Mouse (Mus musculus): ENCODE measurements around the gene Agt. TPM values are rescaled to one million over a fixed set of nuclear protein-coding genes. Genes with fewer than 3 reads are reported as not detected.
A peak's percentile ranks its signal among the peaks of the same experiment; 100 is the strongest.

The Agt gene
- total RNA-seq, 2 experiments from 2014 or later = 21.5 to 23.9 TPM

GRCm38 (mm10) chr8:124516525-124516924, 53.0 kb downstream of the Agt start:
- DNase-seq (ENCODE audit: low spot score in 2 of 2) = peak; percentile 57 to 96
- intact Hi-C loops (cut with DNase I) = loop anchor here (2.0 kb wide), 4 partner anchors 40 to 130 kb away; no protein-coding TSS in a partner anchor

DNA sequence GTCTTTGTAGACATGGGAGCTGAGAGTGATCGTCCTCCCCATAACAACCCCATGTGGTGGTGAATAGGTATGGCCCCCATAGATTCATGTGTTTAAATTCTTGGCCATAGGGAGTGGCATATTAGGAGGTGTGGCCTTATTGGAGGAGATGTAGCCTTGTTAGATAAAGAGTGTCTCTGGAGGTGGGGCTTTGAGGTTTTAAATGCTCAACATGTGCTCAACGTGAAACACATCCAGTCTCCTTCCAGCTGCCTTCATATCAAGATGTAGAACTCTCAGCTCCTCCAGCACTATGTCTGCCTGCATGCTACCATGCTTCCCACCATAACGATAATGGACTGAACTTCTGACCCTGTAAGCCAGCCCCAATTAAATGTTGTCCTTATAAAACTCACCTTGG, 53.5 kb downstream of the Agt start:
- intact Hi-C loops (cut with DNase I) = loop anchor here (2.0 kb wide), 4 partner anchors 39 to 129 kb away; no protein-coding TSS in a partner anchor
- DNase-seq (ENCODE audit: low spot score in 2 of 2) = no peak

DNA sequence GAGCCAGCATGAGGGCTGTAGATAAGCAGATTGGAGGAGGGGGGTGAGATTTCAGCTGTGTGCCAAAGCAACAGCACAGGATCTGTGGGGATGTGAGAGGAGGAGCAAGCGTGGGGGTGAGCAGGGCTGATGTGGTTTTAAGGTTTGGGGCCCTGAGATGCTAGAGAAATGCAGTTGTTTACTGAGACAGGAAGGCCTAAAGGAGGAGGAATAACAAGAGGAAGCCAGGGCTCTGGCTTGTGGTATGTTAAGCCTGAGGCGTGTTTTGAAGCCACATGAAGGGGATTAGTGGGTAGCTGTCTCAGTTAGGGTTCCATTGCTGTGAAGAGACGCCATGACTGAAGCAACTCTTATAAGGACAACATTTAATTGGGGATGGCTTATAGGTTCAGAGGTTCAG, 60.4 kb downstream of the Agt start:
- peak in 1 of 2 experiments; percentile 30 for DNase-seq (ENCODE audit: low spot score in 2 of 2)
- intact Hi-C loops (cut with DNase I) = no loop called here

GRCm38 (mm10) chr8:124508321-124508695, 61.2 kb downstream of the Agt start:
- no peak for DNase-seq (ENCODE audit: low spot score in 2 of 2)
- intact Hi-C loops (cut with DNase I) = loop anchor here (1.0 kb wide), 1 partner anchor 32 kb away; no protein-coding TSS in a partner anchor

DNA sequence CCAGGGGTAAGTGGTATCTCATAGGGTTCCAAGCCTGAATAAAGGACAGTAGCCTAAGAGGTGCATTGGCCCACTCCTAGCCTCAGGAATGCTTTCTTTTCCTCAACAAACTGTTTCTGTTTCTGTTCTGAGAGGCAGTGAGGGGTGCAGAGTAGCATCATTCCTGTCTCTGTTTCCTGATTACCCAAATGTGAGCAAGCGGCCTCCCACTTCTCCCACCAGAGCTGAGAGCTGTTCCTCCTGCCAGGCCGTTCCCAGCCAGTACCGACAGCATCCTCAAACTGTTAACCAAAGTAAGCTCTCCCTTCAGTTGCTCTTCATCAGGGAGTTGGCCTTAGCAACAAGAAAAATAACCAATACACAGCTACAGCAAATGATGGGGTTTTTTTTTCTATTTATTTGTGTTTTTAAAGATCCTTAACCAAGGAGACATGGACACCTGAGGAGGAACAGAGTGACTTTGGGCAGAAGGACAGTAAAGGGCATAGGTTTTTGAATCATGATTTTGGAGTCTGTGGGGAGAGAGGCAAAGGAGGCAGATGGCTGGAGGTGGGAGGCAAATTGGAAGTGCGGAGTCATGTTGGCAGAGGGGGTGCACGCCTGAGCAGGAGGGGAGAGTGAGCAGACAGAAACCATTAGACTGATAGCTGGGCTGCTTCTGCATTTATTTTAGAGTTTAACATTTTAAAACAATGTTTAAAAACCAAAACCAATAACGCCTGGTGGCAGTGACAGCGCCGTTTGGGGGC, 61.8 kb downstream of the Agt start:
- intact Hi-C loops (cut with DNase I) = loop anchor here (1.0 kb wide), 1 partner anchor 31 kb away; no protein-coding TSS in a partner anchor

More for the DNA sequence above, 61.8 kb downstream of the Agt start:
- peak; percentile 54 to 93 for DNase-seq (ENCODE audit: low spot score in 2 of 2)

Other genes with a start within 250 kb of the Agt start
- 100 to 1,000 TPM; 210 to 228 TPM for gene Pgbd5, start 130.0 kb downstream of the Agt start, total RNA-seq (2021)
- gene Cog2, start 48.9 kb downstream of the Agt start, total RNA-seq (2021) = 10 to 100 TPM; 37.0 to 39.3 TPM
- under 1 TPM in 1 of 2 experiments, not detected in 1; 0.21 TPM for gene Capn9, start 6.4 kb upstream of the Agt start, total RNA-seq (2021)
- gene 2310022B05Rik, start 93.7 kb upstream of the Agt start, total RNA-seq (2021) = 10 to 100 TPM; 50.5 to 55.8 TPM
- gene Ttc13, start 152.3 kb upstream of the Agt start, total RNA-seq (2021) = 10 to 100 TPM; 39.1 to 46.4 TPM
- 10 to 100 TPM; 11.1 to 11.4 TPM for gene Arv1, start 152.4 kb upstream of the Agt start, total RNA-seq (2021)
- under 1 TPM in 1 of 2 experiments, not detected in 1; 0.25 TPM for gene Fam89a, start 182.1 kb upstream of the Agt start, total RNA-seq (2021)
- gene Trim67, start 223.4 kb upstream of the Agt start, total RNA-seq (2021) = 1 to 10 TPM; 2.2 to 2.4 TPM

Measured in left cerebral cortex, postnatal 25 days (tissue).